Mouse (Mus musculus): ENCODE measurements around the gene Timmdc1.
A peak's percentile ranks its signal among the peaks of the same experiment; 100 is the strongest.

The Timmdc1 gene

GRCm38 (mm10) chr16:38522129-38523084 is at the start of gene Timmdc1:
TSS of gene Timmdc1 (minus strand) at chr16:38522663.
- peak; percentile 94 for DNase-seq (ENCODE audit: low spot score)

GRCm38 (mm10) chr16:38571481-38571880 is 49.0 kb upstream of the Timmdc1 start:
- no peak for DNase-seq (ENCODE audit: low spot score)

- no peak for DNase-seq (ENCODE audit: low spot score)
Observed at GRCm38 (mm10) chr16:38568192-38568591, 45.7 kb upstream of the Timmdc1 start.

- no peak for DNase-seq (ENCODE audit: low spot score)
Observed at GRCm38 (mm10) chr16:38563516-38563915, 41.1 kb upstream of the Timmdc1 start.

- DNase-seq (ENCODE audit: low spot score), result no peak
Observed at GRCm38 (mm10) chr16:38562968-38563327, 40.5 kb upstream of the Timmdc1 start.

GRCm38 (mm10) chr16:38562131-38562967 is 39.9 kb upstream of the Timmdc1 start:
- DNase-seq (ENCODE audit: low spot score), result peak; percentile 95

GRCm38 (mm10) chr16:38558221-38558748 is 35.8 kb upstream of the Timmdc1 start, which contains the start of gene Tmem39a:
TSS of gene Tmem39a (plus strand) at chr16:38558698.
- DNase-seq (ENCODE audit: low spot score), result no peak

- DNase-seq (ENCODE audit: low spot score), result no peak
Observed at GRCm38 (mm10) chr16:38555988-38556387, 33.5 kb upstream of the Timmdc1 start.

- peak; percentile 82 for DNase-seq (ENCODE audit: low spot score)
Observed at GRCm38 (mm10) chr16:38549479-38550396, 27.3 kb upstream of the Timmdc1 start, which contains the start of gene Poglut1. TSS of gene Poglut1 (minus strand) at chr16:38550258.

- DNase-seq (ENCODE audit: low spot score), result no peak
Observed at GRCm38 (mm10) chr16:38548000-38548399, 25.5 kb upstream of the Timmdc1 start.

- DNase-seq (ENCODE audit: low spot score), result no peak
Observed at GRCm38 (mm10) chr16:38538716-38539380, 16.4 kb upstream of the Timmdc1 start.

- peak; percentile 24 for DNase-seq (ENCODE audit: low spot score)
Observed at GRCm38 (mm10) chr16:38536544-38537146, 14.2 kb upstream of the Timmdc1 start.

GRCm38 (mm10) chr16:38526264-38526663 is 3.8 kb upstream of the Timmdc1 start:
- no peak for DNase-seq (ENCODE audit: low spot score)

- no peak for DNase-seq (ENCODE audit: low spot score)
Observed at GRCm38 (mm10) chr16:38521211-38521987, 1.1 kb downstream of the Timmdc1 start.

GRCm38 (mm10) chr16:38519140-38519539 is 3.3 kb downstream of the Timmdc1 start:
- no peak for DNase-seq (ENCODE audit: low spot score)

- DNase-seq (ENCODE audit: low spot score), result no peak
Observed at GRCm38 (mm10) chr16:38510846-38511245, 11.6 kb downstream of the Timmdc1 start.

- peak; percentile 33 for DNase-seq (ENCODE audit: low spot score)
Observed at GRCm38 (mm10) chr16:38506041-38506634, 16.3 kb downstream of the Timmdc1 start.

- no peak for DNase-seq (ENCODE audit: low spot score)
Observed at GRCm38 (mm10) chr16:38503528-38503927, 18.9 kb downstream of the Timmdc1 start.

- DNase-seq (ENCODE audit: low spot score), result no peak
Observed at GRCm38 (mm10) chr16:38502469-38502868, 20.0 kb downstream of the Timmdc1 start.
